Mouse (Mus musculus) heart, adult 2 months (tissue): ENCODE results near the gene Enkd1. TPM values are rescaled to one million over a fixed set of nuclear protein-coding genes. Genes with fewer than 3 reads are reported as not detected.

Experiments used
- DNase-seq, 2 experiments: peaks; one replicate each; pipeline ENCODE4 v3.0.0; 2021
- H3K27ac ChIP-seq: fragments of 200-600 bp; 2 replicates; pipeline ENCODE4 v1.8.1; 2022
- H3K27me3 ChIP-seq: fragments of 200-500 bp; 2 replicates; pipeline ENCODE4 v1.6.1; 2012; ENCODE audit warnings: mild to moderate bottlenecking, low read length, inconsistent platforms, mixed read lengths; ENCODE audit not compliant: control insufficient read depth, insufficient read depth
- H3K36me3 ChIP-seq: fragments of 200-500 bp; 2 replicates; pipeline ENCODE4 v1.6.1; 2012; ENCODE audit warnings: low read length, inconsistent platforms; ENCODE audit not compliant: control insufficient read depth, insufficient read depth
- H3K4me1 ChIP-seq: fragments of 200-500 bp; 2 replicates; pipeline ENCODE4 v1.6.1; 2011; ENCODE audit warnings: low read length; ENCODE audit not compliant: control insufficient read depth, insufficient read depth
- H3K4me3 ChIP-seq: fragments of 200-600 bp; 2 replicates; pipeline ENCODE4 v1.8.1; 2022
- H3K79me2 ChIP-seq: fragments of 200-500 bp; replicated peaks from 2 replicates; pipeline ENCODE4 v1.6.1; 2012; ENCODE audit warnings: mild to moderate bottlenecking, inconsistent platforms, low read length, moderate library complexity, mixed read lengths; ENCODE audit not compliant: control insufficient read depth, insufficient read depth
- H3K9ac ChIP-seq: fragments of 200-500 bp; 2 replicates; pipeline ENCODE4 v1.6.1; 2012; ENCODE audit warnings: low read depth, mild to moderate bottlenecking, control low read depth, inconsistent platforms, low read length, mixed read lengths
- CTCF ChIP-seq: fragments of 200-600 bp; IDR thresholded peaks from 2 replicates; pipeline ENCODE4 v1.8.1; 2022; ENCODE audit warnings: antibody characterized with exemption, mild to moderate bottlenecking, moderate library complexity
- EP300 ChIP-seq: fragments of 200-500 bp; IDR thresholded peaks from 2 replicates; pipeline ENCODE4 v1.6.1; 2011; ENCODE audit warnings: low read depth, low read length, control low read depth; ENCODE audit not compliant: insufficient read depth
- POLR2A ChIP-seq: fragments of 200-500 bp; IDR thresholded peaks from 2 replicates; pipeline ENCODE4 v1.6.1; 2011; ENCODE audit warnings: mild to moderate bottlenecking, low read depth, low read length, control low read depth; ENCODE audit not compliant: insufficient read depth
- WGBS: fragments of 180-500 bp; shearing (Covaris S2); methylation state at CpG from one replicate; pipeline ENCODE4 v1.1.7; 2018; 5-methylcytosine and 5-hydroxymethylcytosine counted together
- intact Hi-C: fragments of 180-260 bp; cut with DNase I; formaldehyde crosslinking; loops from one replicate; pipeline ENCODE4 v1.15.1; 2025
- polyA plus RNA-seq: library from polyadenylated mRNA; depleted of rRNA; stranded (reverse); fragments of >200 nt; gene quantifications from 2 replicates; pipeline ENCODE4 v1.2.3, GENCODE M21; 2012
- total RNA-seq, 2 experiments: library from RNA; stranded (reverse); gene quantifications; 2 replicates each; pipeline ENCODE4 v1.2.3; 2021

Gene Enkd1
- total and polyA plus RNA-seq, 3 experiments, result 1.4 to 2.2 (median 1.9) TPM

DNA sequence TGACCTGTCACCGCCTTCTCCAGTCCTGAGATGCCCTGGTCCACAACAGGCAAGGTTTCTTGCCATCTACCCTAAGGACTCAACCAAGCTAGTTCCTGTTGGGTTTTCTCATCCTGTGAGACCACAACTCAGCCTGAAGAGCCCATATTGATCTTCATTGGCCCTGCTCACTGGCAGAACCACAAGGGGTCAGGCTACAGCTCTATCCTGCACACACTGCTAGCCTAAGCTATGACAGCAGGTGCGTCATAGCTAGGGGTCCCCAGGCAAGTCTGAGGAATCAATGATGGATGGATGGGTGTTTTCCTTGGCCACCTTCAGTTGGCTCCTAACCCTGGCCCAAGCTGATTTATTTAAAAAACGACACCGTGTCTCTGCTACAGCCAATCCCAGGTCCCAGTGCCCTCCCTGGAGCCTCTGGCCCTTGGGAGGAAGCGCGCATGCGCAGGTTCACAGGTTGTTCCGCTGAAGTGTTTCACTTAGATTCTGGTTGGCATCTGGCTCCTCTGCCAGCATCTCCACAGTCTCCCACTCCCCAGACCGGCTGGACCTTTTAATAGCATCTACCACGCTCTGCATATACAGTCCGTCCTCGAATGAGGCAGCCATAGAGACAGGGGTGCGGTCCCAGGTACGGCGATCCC lies 8.4 kb upstream of the Enkd1 start:
- Histone ChIP-seq H3K4me1 (peaks cover 3% of the 10 kb centered on the region; the same call in 1 of the 2 replicates), H3K27me3 (no peaks in the 10 kb centered on the region), H3K9ac (no peak overlapping the region), H3K36me3 (no peaks in the 10 kb centered on the region), H3K79me2 (no peaks in the 10 kb centered on the region), H3K27ac (no peak overlapping the region), H3K4me3 (no peak overlapping the region)
- TF ChIP-seq CTCF, result no peak
- no peak for TF ChIP-seq POLR2A
- TF ChIP-seq EP300, result no peak
- DNase-seq, result no peak
- intact Hi-C loops, result no loop called here
- 94% methylated on average over 15 of the region's 15 CpGs for WGBS

DNA sequence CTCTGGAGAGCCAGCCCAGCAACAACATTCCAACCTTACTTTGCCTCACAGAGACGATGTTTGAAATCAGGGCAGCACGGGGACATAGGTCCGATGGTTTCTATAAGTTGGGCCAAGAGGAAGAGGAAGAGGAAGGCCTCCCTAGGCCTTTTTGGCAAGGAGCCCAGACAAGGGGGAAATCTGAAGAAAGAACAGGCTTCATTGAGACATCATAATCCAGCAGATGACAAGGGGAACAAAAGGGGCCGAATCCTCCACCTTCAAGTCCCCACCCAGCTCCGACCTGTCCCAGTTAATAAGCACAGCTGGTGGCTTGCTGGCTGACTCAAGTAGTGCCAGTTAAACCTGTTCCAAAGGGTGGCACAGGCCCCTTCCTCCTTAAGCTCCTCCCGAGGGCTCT lies 7.0 kb upstream of the Enkd1 start:
- intact Hi-C loops, result loop anchor here (2.0 kb wide), 2 partner anchors 74 to 112 kb away; partner anchors contain the start of genes Ranbp10 and Tsnaxip1
- TF ChIP-seq CTCF (no peak), EP300 (no peak), POLR2A (no peak)

GRCm38 (mm10) chr8:105714139-105714538 lies 6.1 kb upstream of the Enkd1 start:
- DNase-seq, result peak; percentile 82 to 89
- peak overlapping the region; percentile 69 for H3K27ac ChIP-seq
- H3K27me3 ChIP-seq, result no peaks in the 10 kb centered on the region
- H3K9ac ChIP-seq, result no peak overlapping the region
- H3K79me2 ChIP-seq, result no peaks in the 10 kb centered on the region
- H3K4me1 ChIP-seq, result peaks cover 3% of the 10 kb centered on the region; the same call in 1 of the 2 replicates
- H3K36me3 ChIP-seq, result no peaks in the 10 kb centered on the region
- H3K4me3 ChIP-seq, result no peak overlapping the region
- intact Hi-C loops, result loop anchor here (1.0 to 5.0 kb wide), 6 partner anchors 43 to 308 kb away; partner anchors contain the start of genes Cenpt, Gfod2, Ranbp10 and Tsnaxip1
- TF ChIP-seq CTCF (peak; percentile 89), EP300 (peak; percentile 87), POLR2A (0 out of 2 replicates have a peak, but pooled peaks have one; percentile 12)
- 6% methylated on average over 3 of the region's 3 CpGs for WGBS

More for the DNA sequence above, 7.0 kb upstream of the Enkd1 start:
- no peak overlapping the region for H3K9ac ChIP-seq
- H3K4me3 ChIP-seq, result no peak overlapping the region
- whole genome bisulfite sequencing, result 37% methylated on average over 6 of the region's 6 CpGs
- H3K36me3 ChIP-seq, result no peaks in the 10 kb centered on the region
- no peaks in the 10 kb centered on the region for H3K79me2 ChIP-seq
- no peaks in the 10 kb centered on the region for H3K27me3 ChIP-seq
- H3K4me1 ChIP-seq, result peaks cover 3% of the 10 kb centered on the region; the same call in 1 of the 2 replicates
- DNase-seq, result peak in 1 of 2 experiments; percentile 33
- peak overlapping the region; percentile 69 for H3K27ac ChIP-seq

DNA sequence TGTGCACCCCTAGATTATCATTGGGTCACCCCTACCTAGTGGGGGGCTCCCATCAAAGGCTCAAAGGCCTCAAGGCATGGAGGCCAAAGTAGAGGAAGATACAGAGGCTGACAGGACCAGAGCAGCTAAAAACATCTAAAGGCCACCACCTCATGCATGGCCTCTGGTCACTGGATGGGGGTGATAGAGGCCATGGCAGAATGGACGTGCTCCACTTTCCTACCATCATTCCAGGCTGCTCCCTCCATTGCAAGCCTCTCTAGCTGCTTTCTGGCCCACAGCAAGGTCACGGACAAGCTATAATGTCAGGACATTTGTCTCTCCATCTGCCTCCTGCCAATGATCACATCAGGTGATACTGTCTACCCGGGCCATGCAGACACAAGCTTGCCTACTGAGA lies 4.3 kb upstream of the Enkd1 start:
- Histone ChIP-seq H3K27ac (no peak overlapping the region), H3K4me1 (peaks cover 4% of the 10 kb centered on the region), H3K4me3 (no peak overlapping the region), H3K79me2 (no peaks in the 10 kb centered on the region), H3K36me3 (no peaks in the 10 kb centered on the region), H3K27me3 (no peaks in the 10 kb centered on the region), H3K9ac (no peak overlapping the region)
- no peak for DNase-seq
- intact Hi-C loops, result loop anchor here (5.0 kb wide), 2 partner anchors 45 to 140 kb away; partner anchors contain the start of genes Cenpt and Gfod2
- TF ChIP-seq EP300 (no peak), CTCF (no peak), POLR2A (no peak)
- WGBS, result 79% methylated on average over 3 of the region's 3 CpGs

DNA sequence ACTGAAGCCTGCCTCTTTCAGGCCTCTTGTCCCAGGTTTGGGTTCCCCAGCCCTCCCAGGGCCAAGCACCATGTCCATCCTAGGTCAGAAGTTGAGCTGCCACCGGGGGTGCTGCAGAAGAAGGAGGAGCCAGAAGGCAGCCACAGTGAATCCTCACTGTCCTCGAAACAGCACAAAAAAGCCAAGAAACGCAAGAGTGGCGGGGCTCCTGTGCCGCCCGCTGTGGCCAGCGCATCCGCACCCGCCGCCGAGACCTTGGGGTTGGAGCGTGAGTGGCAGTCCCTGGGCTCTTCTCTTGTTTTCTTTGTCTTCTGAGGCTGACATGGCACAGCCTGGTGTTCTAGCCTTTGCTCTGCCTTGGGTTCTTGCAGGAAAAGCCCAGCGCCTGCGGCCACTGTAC lies 1.3 kb upstream of the Enkd1 start:
- Histone ChIP-seq H3K27ac (no peak overlapping the region), H3K4me1 (peaks cover 1% of the 10 kb centered on the region; the same call in 1 of the 2 replicates), H3K9ac (no peak overlapping the region), H3K36me3 (no peaks in the 10 kb centered on the region), H3K27me3 (no peaks in the 10 kb centered on the region), H3K4me3 (no peak overlapping the region), H3K79me2 (no peaks in the 10 kb centered on the region)
- TF ChIP-seq EP300 (no peak), POLR2A (no peak), CTCF (no peak)
- WGBS, result 72% methylated on average over 14 of the region's 14 CpGs
- intact Hi-C loops, result no loop called here
- DNase-seq, result no peak

DNA sequence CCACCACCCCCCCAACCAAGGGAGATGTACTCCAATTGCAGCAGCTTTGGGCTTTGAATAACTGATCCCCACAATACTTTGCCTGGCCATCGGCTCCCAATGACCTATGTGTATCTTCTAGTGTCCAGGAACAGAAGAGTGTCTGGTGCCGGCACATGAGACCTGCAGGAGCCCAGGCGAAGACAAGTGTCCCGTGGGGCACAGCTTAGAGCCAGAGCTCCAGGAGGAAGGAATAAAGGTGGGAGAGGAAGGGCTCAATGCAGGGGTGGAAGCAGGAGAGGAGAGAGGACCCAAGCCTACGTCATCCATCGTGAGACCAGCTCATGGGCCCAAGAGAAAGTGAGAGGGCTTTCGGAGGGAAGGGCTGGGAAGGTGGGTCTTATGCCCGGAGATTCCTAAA lies 665 bp upstream of the Enkd1 start:
- intact Hi-C loops, result no loop called here

More for the DNA sequence above, 665 bp upstream of the Enkd1 start:
- no peak for DNase-seq
- Histone ChIP-seq H3K27ac (no peak overlapping the region), H3K36me3 (no peaks in the 10 kb centered on the region), H3K27me3 (no peaks in the 10 kb centered on the region), H3K79me2 (no peaks in the 10 kb centered on the region), H3K9ac (no peak overlapping the region), H3K4me1 (peaks cover 1% of the 10 kb centered on the region; the same call in 1 of the 2 replicates), H3K4me3 (no peak overlapping the region)
- TF ChIP-seq EP300, result no peak
- TF ChIP-seq POLR2A, result no peak
- TF ChIP-seq CTCF, result no peak
- WGBS, result 92% methylated on average over 8 of the region's 8 CpGs
